Mouse (Mus musculus) mesoderm, embryonic 11.5 days (tissue): ENCODE results near the gene Mcmbp.

Source experiments
- DNase-seq: peaks from one replicate; pipeline ENCODE4 v3.0.0-alpha.2; 2012; ENCODE audit warnings: low read depth, low spot score

Mcmbp gene

DNA sequence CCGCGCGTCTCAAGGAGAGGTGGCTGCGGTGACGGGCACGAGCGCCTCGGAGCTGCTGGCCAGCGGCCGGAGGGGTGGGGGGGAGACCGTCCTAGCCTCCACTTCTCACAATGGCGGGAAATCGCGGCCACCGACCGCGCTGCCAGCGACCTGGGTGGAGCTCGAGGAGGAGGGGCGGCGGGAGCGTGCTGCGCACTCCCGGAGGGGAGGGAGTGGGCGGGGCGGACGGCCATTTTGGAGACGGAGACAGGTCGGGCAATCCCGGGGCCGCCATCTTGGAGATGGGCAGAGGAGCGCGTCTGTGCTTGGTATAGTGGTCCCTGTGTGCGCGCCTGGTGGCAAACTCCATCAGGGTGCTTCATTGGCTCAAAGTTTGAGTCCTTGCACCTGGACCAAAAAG lies at the start of gene Mcmbp:
TSS of gene Mcmbp (minus strand) at position 162 of the 400 bp plus-strand sequence.
- peak; percentile 97 for DNase-seq

DNA sequence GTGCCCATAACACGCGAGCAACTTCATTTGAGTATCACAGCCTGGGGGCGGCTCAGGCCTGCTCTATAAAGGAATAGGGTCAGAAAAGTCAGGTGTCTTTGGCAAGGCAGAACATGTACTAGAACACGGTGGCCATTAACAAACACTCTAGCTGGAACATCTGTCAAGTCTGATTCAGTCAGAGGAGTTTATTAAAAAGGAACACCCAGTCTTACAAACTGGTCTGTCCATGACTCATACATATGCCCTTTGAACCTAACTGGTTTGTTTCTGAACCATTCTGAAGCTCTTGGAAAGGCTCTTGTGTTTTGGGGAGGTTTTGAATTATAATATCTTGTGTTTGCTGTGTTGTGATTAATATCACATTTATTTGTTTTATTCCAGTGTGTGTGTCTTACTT lies 49.8 kb upstream of the Mcmbp start:
- DNase-seq: no peak

DNA sequence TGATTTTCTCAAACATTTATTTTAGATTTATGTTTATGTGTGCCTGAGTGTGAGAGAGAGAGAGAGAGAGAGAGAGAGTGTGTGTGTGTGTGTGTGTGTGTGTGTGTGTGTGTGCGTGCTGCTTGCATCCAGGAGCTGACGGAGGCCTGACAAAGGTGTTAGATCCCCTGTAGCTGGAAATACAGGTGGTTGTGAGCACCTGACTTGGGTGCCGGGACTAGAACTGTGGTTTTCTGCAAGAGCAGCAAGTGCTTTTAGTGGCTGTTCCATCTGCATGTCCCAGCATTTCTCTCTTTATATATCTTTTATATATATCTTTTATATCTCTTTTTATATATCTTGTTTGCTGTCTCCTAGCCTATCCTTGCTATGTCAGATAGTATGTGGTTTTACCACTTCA lies 41.6 kb upstream of the Mcmbp start:
- DNase-seq: no peak

DNA sequence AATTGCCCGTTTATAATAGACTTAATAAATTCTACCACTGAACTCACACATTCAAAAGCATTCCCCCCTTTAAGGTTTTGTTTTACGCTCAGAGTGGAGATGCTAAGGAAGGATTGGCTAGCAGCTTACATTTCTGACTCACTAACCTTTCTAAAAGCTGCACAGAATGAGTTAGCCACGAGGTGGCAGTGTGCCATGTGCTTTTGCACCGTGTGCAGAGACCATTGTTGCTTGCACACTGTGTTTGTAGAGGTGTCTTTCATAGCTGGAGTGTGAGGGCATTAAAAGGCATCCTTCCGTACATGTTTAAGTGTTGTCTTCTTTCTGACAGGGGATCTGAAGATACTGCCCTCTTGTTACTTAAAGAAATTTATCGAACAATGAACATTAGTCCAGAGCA lies 39.0 kb upstream of the Mcmbp start:
- DNase-seq: peak; percentile 74

DNA sequence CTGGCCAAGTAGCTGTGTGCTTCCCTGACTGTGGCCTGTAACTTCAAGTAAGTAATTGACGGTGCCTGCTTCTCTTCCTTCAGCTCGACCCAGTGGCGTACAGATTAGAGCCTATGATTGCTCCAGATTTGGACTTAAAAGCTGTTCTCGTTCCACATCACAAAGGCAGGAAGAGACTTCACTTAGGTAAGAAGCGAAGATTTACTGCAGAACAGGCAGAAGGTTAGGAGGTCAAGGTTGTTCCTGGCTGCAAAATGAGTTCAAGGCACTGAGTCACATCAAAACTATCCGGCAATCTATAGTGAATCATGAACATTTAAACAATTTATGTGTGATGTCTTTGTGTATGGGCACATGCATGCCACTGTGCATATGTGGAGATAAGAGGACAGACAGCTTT lies 36.9 kb upstream of the Mcmbp start:
- DNase-seq: no peak

DNA sequence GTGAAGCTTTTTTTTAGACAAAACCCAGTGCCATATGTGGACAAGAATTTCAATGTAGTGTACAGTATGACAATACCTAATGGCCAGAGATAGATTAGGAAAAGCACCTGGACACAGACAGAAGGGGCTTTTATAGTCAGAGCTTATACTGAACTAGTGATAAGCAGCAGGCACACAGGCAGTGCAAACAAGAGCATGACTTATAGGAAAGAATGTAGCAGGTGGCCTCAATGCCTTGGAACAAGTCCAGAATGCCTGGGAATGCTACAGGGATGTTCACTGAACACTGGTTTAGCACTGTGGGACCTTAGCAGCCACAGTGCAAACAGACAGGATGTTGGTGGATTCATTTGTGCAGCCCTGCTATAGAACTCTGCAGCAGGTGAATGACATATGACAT lies 26.4 kb upstream of the Mcmbp start:
- no peak for DNase-seq

DNA sequence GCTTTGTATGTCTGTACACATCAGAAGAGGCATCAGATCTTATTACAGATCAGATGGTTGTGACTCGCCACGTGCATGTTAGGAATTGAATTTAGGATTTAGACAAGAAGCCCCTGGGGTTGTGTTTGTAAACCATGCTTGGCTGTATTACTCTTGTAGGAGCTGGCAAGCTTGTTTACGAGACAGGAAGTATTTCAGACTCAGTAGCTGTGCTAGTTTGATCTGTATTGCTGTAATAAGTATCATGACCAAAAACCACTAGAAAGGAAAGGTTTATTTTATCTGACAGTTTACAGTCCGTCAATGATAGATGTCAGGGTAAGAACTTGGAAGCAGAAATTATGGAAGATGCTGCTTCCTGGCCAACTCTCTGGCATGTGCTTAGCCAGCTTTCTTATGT lies 18.7 kb upstream of the Mcmbp start:
- DNase-seq: no peak

DNA sequence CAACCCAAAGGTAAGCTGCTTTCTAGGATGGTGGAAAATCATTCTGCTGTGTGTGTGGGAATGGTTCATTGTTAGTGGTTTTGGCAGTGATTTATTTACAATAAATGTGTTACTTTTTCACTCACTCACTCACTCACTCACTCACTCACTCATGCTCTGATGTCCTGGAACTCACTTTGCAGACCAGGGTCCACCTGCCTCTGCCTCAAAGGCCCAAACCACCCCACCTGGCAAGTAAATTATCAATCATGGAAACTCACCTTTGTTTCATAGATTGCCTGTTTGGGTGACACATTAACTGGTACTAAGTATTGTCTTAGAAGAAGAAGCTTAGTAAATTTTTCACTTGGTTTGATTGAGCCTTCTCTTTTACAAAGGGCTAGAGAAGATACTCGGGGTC lies 15.1 kb upstream of the Mcmbp start:
- no peak for DNase-seq

DNA sequence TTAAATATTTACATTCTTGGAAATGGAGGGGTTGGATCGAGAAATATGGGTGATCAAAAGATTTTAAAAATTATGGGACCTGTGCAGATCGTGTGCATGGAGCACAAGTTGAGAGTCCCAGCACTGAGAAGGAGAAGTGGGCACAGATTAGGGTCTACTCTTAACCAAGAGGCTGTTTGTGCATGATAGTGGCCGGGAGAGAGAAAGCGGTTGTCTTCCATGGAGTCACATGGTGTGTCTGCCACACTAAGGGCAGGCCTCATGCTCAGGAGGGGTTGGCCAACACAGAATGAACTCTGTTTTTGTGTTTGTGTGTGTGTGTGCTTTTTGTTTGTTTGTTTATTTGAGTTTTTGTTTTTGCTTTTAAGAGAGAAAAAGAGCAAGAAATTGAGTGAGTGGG lies 11.7 kb upstream of the Mcmbp start:
- DNase-seq: no peak

DNA sequence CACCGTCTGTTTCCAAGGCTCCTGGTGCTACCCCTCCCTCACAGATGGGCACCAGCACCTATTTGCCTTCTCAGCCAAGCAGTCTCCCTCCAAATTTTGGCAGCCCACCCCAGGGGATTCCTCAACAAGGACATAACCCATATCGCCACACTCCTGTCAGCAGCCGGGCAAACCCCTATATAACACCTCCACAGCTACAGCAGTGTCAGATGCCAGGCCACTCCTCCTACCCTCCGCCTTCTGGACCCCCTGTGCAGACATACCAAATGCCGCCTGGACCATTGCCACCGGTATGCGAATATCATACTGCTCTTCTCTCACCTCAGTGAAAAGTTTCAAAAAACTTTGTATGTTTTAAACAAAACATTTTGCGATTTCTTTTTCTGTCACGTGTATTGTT lies 10.0 kb upstream of the Mcmbp start:
- no peak for DNase-seq

DNA sequence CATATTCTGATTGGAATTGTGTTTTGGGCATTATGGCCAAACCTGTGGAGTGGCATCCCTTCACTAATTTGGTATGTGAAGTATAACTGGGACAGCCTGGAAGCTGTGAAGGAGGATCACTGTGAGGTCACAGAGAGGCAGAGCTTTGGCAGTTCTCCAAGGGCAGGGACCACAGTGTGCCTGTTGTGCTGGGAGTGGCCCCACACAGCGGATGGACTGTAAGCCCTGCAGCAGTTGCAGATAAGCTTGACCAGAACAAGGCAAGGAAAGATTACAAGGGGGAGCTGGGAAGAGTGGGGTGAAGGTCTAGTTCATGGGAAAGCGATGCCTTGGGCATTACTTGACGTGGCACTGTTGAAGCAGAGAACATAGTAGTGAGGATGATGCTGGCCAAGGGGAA lies 8.5 kb upstream of the Mcmbp start:
- no peak for DNase-seq

DNA sequence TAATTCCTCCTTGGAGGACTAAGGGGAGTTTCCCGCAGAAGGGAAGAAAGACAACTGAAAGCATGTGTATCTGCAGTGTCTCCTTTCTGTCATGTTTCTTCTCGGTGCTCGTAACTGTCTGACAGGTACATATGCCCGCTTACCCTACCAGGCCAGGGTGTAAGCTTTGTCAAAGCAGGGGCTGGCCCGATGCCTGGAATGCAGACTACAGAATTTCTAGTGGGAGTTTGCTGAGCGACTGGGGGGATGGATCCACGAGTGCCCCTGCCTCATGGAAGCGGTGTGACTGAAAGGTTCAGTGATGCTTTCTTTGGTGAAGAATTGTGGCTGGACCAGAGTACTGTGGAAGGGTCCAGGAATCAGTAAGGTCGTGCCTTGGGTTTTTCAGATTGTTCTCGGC lies 5.9 kb upstream of the Mcmbp start:
- no peak for DNase-seq

DNA sequence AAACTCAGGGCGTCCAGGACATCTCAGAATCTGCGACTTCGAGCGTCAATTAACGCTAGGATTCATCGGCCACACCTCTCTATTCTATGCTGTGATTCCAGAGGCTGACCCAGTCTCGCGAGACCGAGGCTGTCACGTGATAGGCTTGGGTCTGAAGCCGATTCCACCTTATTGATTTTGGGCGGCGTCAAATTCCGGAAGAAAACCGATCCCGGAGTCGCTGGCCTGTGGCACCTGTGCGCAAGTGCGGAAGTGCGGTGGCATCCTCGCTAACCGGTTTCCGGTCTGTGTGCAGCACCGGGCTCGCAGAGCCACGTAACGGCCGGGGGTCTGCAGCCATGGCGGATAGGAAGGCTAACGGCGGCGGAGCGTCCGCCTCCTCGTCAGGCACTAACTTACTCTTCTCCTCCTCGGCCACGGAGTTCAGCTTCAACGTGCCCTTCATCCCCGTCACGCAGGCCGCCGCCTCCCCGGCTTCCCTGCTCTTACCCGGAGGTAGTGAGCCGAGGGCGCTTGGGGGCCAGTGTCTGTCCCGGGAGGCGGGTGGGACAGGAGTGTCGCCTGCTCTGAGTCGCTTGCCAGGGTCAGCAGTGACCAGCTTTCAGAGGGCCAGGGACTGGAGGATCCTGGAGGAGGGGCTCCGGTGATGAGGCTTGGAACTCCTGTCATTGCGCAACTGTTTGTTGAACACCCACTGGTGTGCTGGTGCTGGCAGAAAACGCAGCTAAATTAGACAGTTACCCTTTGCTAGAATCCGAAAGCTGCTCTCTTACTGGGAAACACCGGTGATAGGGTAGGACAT lies 4.6 kb upstream of the Mcmbp start, which contains the start of gene Sec23ip:
TSS of gene Sec23ip (plus strand) at position 260 of the 802 bp plus-strand sequence.
- DNase-seq: peak; percentile 99

DNA sequence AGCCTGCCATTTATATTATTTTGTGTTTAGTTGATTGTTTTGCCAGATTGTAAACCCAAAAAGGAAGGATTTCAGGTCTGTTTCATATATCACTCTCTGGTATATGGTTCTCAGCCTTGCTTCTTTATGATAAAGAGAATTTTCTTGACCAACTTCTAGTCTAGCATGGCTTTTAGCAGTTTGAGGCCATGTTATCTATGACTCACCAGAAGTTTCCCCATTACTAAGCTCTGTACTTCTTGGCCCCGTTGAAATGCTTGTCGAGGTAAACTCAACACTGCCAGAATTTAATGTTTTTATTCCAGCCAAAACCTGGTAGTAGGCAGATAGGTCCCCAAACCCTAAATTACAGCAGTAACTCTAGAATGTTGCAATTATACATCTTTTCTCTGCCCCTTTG lies 3.6 kb upstream of the Mcmbp start:
- no peak for DNase-seq

DNA sequence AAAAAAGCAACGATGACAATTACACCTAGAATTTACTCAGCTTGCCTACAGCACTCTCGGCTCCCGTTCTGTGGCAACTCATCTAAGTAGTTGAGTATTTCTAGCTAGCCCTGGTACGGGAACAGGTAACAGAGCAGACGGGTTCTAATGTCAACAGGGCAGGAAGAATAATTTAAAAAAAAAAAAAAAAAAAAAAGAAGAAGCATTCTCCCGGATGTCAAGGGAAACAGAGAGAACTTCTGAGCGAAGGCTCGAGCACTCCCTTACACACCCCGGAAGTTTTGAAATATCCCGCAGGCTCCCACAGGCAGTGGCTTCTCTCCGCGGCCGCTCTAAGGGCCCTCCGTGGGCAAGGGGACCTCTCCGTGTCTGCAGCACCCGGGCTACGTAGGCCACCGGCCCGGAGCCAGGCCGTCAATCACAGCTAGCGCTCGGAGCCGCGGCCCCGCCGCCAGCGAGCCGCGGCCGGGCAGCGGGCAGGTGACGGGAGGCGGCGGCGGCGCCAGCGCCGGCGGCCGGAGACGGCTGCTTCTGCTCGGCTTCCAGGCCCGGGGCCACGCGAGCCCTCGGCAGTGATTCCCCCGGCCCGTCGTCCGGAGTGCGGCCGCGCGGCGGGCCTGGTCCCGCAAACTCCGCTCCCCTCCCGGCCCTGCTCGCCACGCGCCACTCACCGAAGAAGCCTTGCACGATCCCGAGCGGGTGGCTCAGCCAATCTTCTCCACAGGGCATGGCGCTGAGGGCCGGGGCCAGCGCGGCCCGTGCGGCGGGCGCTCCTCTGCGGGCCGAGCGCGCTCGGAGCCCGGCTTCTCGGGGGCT lies 625 bp downstream of the Mcmbp start:
- no peak for DNase-seq

DNA sequence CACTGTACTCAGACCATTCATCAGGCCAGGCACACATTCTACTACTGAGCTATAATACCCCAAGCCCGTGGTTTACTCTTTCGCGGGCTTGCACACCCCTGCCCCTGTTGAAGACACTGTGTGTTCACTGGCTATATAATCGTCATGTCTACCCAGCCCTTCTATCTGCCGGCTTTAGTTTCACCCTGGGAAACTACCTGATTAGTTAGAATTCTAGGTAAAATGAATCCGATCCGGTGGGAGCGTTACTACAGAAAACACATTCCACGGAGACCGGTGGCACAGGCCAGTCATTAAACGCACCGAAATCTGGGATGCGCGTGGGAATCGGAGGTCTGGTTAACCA lies 1.2 kb downstream of the Mcmbp start:
- no peak for DNase-seq

DNA sequence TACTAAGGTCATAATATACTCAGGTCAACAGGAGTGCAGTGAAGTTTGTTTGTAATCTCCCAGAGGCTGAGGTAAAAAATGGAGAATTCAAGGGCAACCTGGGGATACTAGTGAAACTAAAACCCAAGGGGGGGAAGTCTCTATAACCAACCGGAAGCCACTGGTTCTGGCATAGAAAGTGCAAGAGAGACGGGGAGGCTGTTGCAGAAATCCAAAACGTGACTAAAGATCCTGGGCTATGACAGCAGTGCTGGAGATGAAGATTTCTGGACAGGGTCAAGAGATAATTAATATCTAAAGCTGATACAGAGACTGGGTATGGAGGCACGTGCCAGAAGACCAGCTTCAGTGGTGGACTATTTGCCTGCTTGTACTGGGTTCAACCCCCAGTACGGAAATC lies 2.3 kb downstream of the Mcmbp start:
- DNase-seq: no peak

DNA sequence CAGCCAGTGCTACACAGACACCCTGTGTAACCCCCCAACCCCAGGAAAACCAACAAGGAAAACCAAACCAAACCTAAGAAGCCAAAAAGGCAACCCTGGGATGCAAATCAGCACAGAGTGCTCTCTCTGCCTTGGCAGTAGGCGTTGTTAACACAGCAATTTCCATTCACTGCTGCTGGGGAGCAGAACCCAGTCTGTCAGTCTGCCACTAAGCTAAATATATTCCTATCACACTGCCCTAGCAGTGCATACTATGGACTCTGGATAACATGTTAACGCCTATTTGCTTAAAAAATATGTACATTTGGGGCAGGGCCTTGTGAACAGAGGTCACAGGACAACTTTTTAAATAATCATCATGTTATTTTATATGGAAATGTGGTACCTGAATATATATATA lies 8.7 kb downstream of the Mcmbp start:
- DNase-seq: no peak

DNA sequence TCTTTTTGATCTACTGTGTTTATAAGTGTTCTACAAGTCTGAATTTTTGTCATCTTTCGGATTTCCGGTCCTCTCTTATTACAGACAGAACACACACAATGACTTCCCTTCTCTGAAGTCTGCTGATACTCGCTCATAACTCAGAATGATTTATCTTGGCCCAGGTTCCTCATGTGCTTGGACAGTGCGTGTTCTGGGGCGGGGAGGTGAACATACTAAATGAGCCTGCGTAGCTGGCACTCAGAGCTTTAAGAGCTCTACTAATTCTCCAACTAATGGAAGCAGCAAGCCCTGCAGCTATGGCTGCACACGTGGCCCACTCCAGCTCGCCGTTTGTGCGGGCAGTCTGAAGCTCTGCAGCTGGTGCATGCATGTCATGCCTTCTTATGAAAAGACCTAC lies 11.6 kb downstream of the Mcmbp start:
- no peak for DNase-seq

DNA sequence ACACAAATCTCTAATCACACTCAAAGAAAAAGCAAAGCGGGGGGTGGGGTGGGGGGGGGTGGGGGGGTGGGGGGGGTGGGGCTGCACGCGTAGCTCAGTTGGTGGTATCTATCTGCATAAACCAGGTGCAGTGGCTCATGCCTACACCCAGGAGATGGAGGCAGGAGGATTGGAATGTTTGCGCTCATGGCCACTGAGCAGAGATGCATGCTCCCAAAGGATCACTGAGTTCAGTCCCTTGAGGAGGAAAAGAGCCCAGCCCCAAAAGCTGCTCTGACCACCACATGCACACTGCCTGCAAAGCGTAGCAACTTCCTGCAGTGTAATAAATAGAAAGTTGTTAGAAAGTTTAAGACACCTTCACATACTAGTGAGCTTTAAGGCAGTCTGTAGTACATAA lies 12.6 kb downstream of the Mcmbp start:
- DNase-seq: no peak

DNA sequence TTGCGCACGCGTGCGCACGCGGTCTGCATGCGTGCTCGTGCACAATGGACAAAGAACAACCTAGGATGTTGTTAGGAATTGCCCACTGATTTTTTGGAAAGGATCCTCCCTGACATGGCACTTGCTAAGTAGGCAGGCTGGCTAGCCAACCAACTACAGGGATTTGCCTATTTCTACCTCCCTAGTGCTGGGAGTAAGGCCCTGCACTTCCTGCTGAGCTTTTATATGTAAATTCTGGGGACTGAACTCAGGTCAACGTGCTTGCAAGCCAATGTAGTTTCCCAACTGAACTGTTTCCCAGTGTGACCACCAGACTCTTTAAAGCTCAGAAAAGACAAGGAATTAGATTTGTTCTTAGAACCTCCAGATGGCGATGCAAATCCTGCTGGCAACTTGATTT lies 13.3 kb downstream of the Mcmbp start:
- no peak for DNase-seq

DNA sequence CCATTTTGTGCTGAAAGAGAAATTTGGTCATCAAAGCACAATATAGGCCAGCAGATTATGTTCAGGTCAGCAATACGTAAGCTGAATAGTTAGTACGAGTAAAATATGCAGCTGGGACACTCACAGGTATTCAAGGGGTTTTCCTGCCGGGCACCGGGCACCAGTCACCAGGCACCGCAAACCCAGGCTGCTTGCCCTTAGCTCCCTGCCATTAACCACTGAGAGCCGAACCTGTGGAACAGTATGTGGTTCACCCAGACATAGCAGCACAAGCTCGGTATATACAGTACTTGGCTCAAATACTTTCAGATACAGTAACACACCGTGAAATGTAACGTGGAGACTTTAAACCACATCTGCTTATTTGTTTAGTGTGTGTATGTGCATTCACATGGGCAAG lies 15.1 kb downstream of the Mcmbp start:
- no peak for DNase-seq

DNA sequence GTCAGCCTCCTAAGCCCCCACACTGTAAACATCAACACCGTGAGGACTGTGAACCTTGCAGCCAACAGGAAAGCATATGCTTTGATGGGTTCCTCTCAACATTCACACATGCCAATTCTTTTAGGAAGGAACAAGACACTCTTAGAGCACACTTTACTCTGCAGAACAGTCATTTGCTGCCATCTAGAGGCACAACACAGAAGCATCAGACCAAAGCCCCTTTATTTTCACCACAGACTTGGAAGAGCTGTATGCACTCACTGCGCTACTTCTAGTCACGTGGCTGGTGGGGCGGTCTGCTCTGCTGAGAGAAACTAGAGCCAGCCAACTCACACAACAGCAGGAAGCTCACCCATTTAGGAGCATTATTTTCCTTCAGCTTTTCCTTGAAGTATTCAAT lies 15.5 kb downstream of the Mcmbp start:
- DNase-seq: peak; percentile 66
